Mouse (Mus musculus) ES-Bruce4 (cell line): Measurements from ENCODE around the gene Mesd. TPM values are rescaled to one million over a fixed set of nuclear protein-coding genes. Genes with fewer than 3 reads are reported as not detected.

Experiments
- H3K27ac ChIP-seq: 2 replicates; pipeline ENCODE4 v1.5.1; 2012; ENCODE audit warnings: low read length, inconsistent platforms; ENCODE audit not compliant: insufficient read depth
- H3K27me3 ChIP-seq: 2 replicates; pipeline ENCODE4 v1.6.1; 2012; ENCODE audit warnings: mild to moderate bottlenecking, low read length, inconsistent platforms; ENCODE audit not compliant: control insufficient read depth, poor library complexity, insufficient read depth, severe bottlenecking
- H3K36me3 ChIP-seq: 2 replicates; pipeline ENCODE4 v1.6.1; 2012; ENCODE audit warnings: inconsistent platforms, mild to moderate bottlenecking, low read length, moderate library complexity; ENCODE audit not compliant: control insufficient read depth, poor library complexity, insufficient read depth, severe bottlenecking
- H3K4me1 ChIP-seq: one replicate; pipeline ENCODE4 v1.8.1; 2011; ENCODE audit warnings: low read length; ENCODE audit not compliant: control insufficient read depth, insufficient read depth
- H3K4me3 ChIP-seq: 2 replicates; pipeline ENCODE4 v1.5.1; 2011; ENCODE audit warnings: low read depth, mild to moderate bottlenecking, low read length
- H3K9ac ChIP-seq: 2 replicates; pipeline ENCODE4 v1.6.1; 2012; ENCODE audit warnings: low read depth, mild to moderate bottlenecking, inconsistent platforms; ENCODE audit not compliant: poor library complexity, severe bottlenecking
- H3K9me3 ChIP-seq: replicated peaks from 2 replicates; pipeline ENCODE4 v1.6.1; 2012; ENCODE audit warnings: mild to moderate bottlenecking, low read length, inconsistent platforms; ENCODE audit not compliant: control insufficient read depth, poor library complexity, insufficient read depth, severe bottlenecking
- CTCF ChIP-seq: IDR thresholded peaks from one replicate; pipeline ENCODE4 v1.8.1; 2011; ENCODE audit warnings: low read depth, low read length
- EP300 ChIP-seq: IDR thresholded peaks from 2 replicates; pipeline ENCODE4 v1.6.1; 2011; ENCODE audit warnings: low read depth, low read length; ENCODE audit not compliant: insufficient read depth
- POLR2A ChIP-seq: IDR thresholded peaks from one replicate; pipeline ENCODE4 v1.8.1; 2011; ENCODE audit warnings: low read length; ENCODE audit not compliant: insufficient read depth
- polyA plus RNA-seq: library from polyadenylated mRNA; stranded (reverse); fragments of >200 nt; gene quantifications from 2 replicates; pipeline ENCODE4 v1.2.4, GENCODE M21; 2011; ENCODE audit warnings: low read depth; ENCODE audit not compliant: missing spikeins, insufficient read depth, insufficient read length

Mesd gene
- polyA plus RNA-seq, 1 experiment, result 101 TPM

DNA sequence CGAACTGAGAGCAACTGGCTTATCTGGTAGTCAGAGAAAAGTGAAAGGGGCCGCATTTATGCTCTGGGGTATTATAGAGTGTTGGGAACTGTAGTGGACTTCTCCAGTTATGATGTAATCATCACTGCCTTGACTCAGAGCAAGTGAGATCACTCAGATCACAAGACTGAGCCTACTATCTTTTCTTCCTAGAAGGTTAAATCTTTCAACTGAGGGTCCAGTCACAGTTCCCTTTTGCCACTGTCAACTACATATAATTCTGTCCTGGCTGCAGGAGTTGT, 27.1 kb upstream of the Mesd start:
- Histone ChIP-seq H3K27ac (no peak overlapping the region), H3K4me3 (no peak overlapping the region), H3K9ac (no peak overlapping the region), H3K36me3 (no peaks in the 10 kb centered on the region), H3K9me3 (no peaks in the 10 kb centered on the region), H3K27me3 (no peaks in the 10 kb centered on the region), H3K4me1 (no peaks in the 10 kb centered on the region)
- no peak for TF ChIP-seq POLR2A
- no peak for TF ChIP-seq EP300
- no peak for TF ChIP-seq CTCF

DNA sequence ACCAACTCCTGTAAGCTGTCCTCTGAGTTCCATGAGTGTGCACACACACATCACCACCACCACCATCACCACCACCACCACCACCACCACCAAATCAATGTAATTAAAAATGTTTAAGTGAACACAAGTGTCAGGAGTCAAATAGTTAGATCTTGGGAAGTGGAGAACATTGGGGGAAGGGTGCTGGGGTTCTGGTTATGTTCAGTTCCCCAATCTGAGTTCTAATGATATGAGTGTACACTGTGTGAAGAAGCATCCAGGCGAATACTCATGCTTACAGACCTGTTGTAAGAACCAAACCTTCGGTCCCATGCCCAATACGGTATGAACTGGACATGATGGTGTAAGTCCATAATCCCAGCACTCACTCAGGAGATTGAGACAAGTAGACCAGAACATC, 26.3 kb upstream of the Mesd start:
- peaks cover 3% of the 10 kb centered on the region for H3K4me1 ChIP-seq
- H3K4me3 ChIP-seq, result no peak overlapping the region
- H3K27ac ChIP-seq, result no peak overlapping the region
- H3K9ac ChIP-seq, result no peak overlapping the region
- no peaks in the 10 kb centered on the region for H3K36me3 ChIP-seq
- TF ChIP-seq POLR2A, result no peak
- no peak for TF ChIP-seq EP300
- TF ChIP-seq CTCF, result no peak
- H3K9me3 ChIP-seq, result no peaks in the 10 kb centered on the region
- no peaks in the 10 kb centered on the region for H3K27me3 ChIP-seq

DNA sequence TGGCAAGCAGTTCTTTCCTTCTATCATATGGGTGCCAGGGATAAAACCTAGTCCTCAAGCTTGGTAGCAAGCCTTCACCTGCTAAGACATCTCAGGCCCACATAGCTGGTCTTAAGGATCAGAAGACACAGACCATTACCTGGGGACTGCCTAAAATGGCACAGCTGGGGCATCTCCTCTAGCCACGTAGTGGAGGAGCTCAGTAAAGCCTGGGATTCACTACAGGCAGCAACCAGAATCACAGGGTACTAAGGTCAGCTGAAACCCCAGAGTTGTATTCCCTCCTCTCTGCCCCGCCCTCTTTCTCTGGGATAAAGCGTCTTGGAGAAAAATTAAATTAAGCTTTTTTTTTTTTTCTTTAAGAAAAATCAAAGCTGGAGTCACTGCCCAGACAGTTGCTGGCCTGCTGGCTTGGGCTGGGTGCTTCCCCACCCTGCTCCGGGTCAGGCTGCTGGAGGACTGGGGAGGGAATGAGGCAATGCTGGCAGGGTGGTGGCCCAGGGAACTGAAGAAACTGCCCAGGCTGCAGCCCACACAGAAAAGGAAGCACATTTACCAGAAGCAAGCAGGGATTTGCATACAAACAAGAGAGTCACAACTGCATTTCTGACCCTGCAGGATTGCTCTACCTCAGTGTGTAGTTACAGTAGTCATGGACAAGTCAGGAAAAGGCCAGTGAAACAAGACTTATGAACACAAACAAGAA, 24.7 kb upstream of the Mesd start:
- Histone ChIP-seq H3K27ac (no peak overlapping the region), H3K36me3 (no peaks in the 10 kb centered on the region)
- no peak for TF ChIP-seq EP300

DNA sequence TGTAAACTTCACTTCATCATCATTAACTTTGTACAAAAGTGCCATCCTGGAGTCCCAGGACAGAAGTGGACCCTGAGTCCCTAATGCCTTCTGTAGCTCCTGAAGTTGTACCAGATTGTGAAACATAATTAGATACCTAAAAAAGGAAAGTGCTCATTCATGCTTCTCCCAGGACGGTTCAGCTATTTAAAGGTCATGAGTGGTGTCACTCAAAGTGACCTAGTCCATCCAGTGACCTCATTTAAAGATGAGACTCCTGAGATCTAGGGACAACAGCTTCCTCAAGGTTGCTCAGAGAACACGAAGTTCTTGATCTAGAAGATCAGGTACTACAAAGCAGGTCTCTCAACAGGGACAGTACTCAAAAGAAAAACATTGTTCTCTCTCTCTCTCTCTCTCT, 20.7 kb upstream of the Mesd start:
- Histone ChIP-seq H3K27me3 (no peaks in the 10 kb centered on the region), H3K36me3 (no peaks in the 10 kb centered on the region), H3K9me3 (no peaks in the 10 kb centered on the region), H3K4me3 (no peak overlapping the region), H3K4me1 (peaks cover 3% of the 10 kb centered on the region), H3K27ac (no peak overlapping the region), H3K9ac (no peak overlapping the region)
- TF ChIP-seq POLR2A (no peak), CTCF (no peak), EP300 (no peak)

More for the DNA sequence above, 24.7 kb upstream of the Mesd start:
- Histone ChIP-seq H3K9me3 (no peaks in the 10 kb centered on the region), H3K4me3 (no peak overlapping the region), H3K27me3 (no peaks in the 10 kb centered on the region), H3K4me1 (peaks cover 3% of the 10 kb centered on the region), H3K9ac (no peak overlapping the region)

DNA sequence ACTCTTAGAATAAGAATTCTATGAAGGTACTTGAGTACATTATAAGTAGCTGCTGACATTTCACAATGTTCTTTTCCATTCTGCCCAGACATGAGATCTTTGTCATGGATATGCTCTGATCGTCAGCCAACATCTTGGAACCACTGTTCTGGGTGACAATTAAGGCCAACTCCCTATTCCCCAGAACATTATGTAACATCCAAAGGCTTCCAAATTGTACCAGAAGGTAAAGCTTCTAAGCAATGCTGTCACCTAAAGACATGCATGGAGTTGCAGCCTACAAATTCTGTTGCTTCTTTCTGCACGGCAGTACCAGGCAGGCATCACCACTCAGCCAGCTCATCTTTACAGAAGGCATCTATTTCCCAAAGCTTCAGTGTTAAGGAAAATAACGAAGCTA, 16.1 kb upstream of the Mesd start:
- TF ChIP-seq POLR2A (no peak), EP300 (no peak), CTCF (no peak)
- no peaks in the 10 kb centered on the region for H3K9me3 ChIP-seq
- H3K4me1 ChIP-seq, result peaks cover 4% of the 10 kb centered on the region
- no peaks in the 10 kb centered on the region for H3K36me3 ChIP-seq
- H3K9ac ChIP-seq, result no peak overlapping the region
- H3K27me3 ChIP-seq, result no peaks in the 10 kb centered on the region
- H3K27ac ChIP-seq, result no peak overlapping the region
- H3K4me3 ChIP-seq, result no peak overlapping the region

- H3K9me3 ChIP-seq, result no peaks in the 10 kb centered on the region
- H3K4me3 ChIP-seq, result no peak overlapping the region
- peaks cover 4% of the 10 kb centered on the region for H3K4me1 ChIP-seq
- TF ChIP-seq POLR2A (no peak), CTCF (no peak), EP300 (no peak)
- no peaks in the 10 kb centered on the region for H3K36me3 ChIP-seq
- H3K9ac ChIP-seq, result no peak overlapping the region
- H3K27ac ChIP-seq, result no peak overlapping the region
- no peaks in the 10 kb centered on the region for H3K27me3 ChIP-seq
These were observed 14.3 kb upstream of the Mesd start for GRCm38 (mm10) chr7:83869839-83870543.
